Mouse (Mus musculus) C2C12 (cell line): Measurements from ENCODE around the gene Manbal.

Source experiments
- CEBPB ChIP-seq: IDR thresholded peaks from one replicate; pipeline ENCODE4 v1.6.1; 2011; ENCODE audit warnings: low read depth, mild to moderate bottlenecking, control low read depth, moderate library complexity
- CTCF ChIP-seq: IDR thresholded peaks from one replicate; pipeline ENCODE4 v1.5.1; 2011; ENCODE audit not compliant: control insufficient read depth, insufficient read depth, insufficient read length
- FOSL1 ChIP-seq: IDR thresholded peaks from one replicate; pipeline ENCODE4 v1.8.0; 2011; ENCODE audit warnings: mild to moderate bottlenecking, low read length; ENCODE audit not compliant: poor library complexity, insufficient read depth, severe bottlenecking
- MAX ChIP-seq: IDR thresholded peaks from one replicate; pipeline ENCODE4 v1.6.1; 2011; ENCODE audit warnings: mild to moderate bottlenecking, control low read depth
- MYOD1 ChIP-seq: IDR thresholded peaks from one replicate; pipeline ENCODE4 v1.6.1; 2011; ENCODE audit warnings: low read depth; ENCODE audit not compliant: control insufficient read depth, insufficient read length
- MYOG ChIP-seq: IDR thresholded peaks from one replicate; pipeline ENCODE4 v1.6.1; 2011; ENCODE audit not compliant: control insufficient read depth, insufficient read length; ENCODE audit errors: extremely low read depth

DNA sequence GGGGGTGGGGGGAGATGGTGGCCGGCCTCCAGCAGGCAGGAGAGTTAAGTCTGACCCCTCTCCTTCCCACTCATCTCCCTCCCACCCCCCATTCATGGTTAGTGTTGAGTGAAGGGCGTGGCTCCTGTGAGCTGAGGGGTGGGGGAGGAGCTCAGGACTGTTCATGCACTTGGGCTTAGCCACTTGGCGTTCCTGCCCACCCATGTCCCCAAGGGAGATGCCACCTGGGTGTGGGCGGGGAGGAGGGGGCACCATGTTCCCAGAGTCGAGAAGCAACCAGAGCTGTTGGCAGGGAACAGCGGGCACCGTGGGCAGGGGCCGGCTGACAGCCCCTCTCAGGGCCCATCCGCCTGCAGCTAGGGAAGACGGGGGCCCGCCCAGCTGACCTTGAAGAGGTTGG lies 69.1 kb downstream of the Manbal start:
- TF ChIP-seq MAX (no peak), CTCF (no peak), FOSL1 (no peak), MYOG (no peak), MYOD1 (no peak), CEBPB (no peak)
